Mouse (Mus musculus): ENCODE results near the gene Ctnnbl1.

Gene Ctnnbl1

DNA sequence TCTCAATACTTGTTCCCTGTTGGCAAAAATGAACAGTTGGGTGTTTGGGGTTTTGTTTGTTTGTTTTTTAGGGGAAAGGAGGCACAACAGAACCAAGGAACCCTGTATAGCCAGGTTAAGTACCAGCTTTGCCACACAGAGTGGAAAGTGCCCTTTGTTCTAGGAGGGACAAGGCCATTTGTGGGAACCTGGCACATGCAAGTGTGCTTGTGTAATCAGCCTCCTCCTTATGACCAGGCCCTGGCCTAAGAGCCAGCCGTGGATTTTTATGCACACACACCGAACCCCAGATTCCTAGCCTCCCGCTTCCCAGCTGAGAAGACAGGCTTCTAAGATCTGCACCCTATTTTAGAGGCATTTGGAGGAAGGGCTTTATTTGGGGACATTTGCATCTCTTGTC, 140.2 kb downstream of the Ctnnbl1 start:
- DNase-seq (ENCODE audit: low spot score in 2 of 2), result no peak

DNA sequence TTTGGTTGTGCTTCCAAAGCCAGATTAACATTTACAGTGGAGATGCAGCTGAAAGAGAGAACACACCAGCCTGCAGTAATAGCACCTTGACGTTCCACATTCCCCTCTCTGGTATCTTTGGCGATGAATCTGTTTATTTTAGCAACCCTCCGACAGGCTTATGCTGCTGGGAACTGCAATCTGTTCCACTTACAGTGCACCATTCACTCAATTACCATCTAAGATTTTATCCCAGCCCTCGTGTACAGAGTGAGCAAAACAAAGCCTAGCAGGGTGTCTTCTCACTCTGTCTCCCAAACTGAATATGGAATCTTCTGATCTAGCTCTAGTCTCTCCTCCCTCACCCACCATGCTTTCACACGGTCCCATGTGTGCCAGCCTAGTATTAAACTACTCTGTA, 140.8 kb downstream of the Ctnnbl1 start:
- no peak for DNase-seq (ENCODE audit: low spot score in 2 of 2)

- DNase-seq (ENCODE audit: low spot score in 2 of 2), result no peak
These were observed 144.7 kb downstream of the Ctnnbl1 start for GRCm38 (mm10) chr2:157881939-157882338.

- no peak for DNase-seq (ENCODE audit: low spot score in 2 of 2)
These were observed 150.2 kb downstream of the Ctnnbl1 start for GRCm38 (mm10) chr2:157887275-157888025.

- DNase-seq (ENCODE audit: low spot score in 2 of 2), result no peak
These were observed 154.0 kb downstream of the Ctnnbl1 start for GRCm38 (mm10) chr2:157891166-157891565.

GRCm38 (mm10) chr2:157897131-157897530, 159.9 kb downstream of the Ctnnbl1 start:
- no peak for DNase-seq (ENCODE audit: low spot score in 2 of 2)

GRCm38 (mm10) chr2:157913204-157913636, 176.0 kb downstream of the Ctnnbl1 start:
- peak; percentile 40 to 82 for DNase-seq (ENCODE audit: low spot score in 2 of 2)

DNA sequence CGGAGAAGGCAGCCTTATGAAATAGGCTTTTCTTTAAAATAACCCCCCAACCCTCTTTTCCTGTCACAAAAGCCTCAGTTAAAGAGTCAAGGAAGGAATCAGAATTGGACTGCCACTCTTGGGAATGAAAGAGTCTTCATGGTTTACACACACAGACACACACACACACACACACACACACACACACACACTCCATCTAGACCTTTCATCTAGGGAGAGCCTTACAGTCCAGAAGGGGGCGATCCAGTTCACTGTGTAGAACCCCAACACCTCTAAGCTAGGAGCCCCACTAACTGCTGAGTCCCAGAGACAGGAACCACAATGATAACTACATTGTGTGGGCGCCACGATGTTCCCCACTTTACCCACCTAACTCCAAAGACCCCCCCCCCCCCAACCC, 176.5 kb downstream of the Ctnnbl1 start:
- DNase-seq (ENCODE audit: low spot score in 2 of 2), result no peak

DNA sequence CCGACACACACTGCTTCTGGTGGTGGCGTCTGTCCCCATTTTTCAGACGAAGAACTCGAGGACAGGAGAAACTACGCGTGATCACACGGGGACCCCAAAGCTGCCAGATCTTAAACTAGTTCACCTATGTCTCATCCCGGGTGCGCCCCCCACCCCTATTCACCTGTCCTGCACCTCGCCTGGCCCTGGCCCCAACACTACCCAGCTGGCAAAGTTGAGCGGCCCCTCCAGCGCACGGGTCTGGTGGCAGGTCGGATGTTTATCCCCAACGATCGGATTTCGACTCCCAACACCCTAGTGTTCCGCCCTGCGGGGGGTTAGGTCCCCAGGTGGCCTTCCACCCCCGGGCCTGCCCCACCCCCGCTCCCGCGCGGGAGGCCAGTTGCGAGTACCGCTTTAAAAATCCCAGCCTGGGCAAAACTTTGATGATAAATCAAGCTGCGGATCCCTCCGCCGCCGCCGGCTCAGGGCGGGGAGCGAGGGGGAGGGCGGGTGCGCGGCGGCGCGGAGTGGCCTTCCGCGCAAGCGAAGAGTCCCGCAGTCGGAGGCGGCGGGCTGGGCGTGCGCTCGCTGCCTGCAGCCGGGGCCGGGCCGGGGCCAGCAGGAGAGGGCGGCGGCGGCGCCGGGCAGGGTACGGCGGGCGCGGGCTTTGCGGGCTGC, 177.0 kb downstream of the Ctnnbl1 start, which contains the start of gene Vstm2l:
Gene Vstm2l, plus strand, starts transcription at position 549 of the 660 bp plus-strand sequence.
- no peak for DNase-seq (ENCODE audit: low spot score in 2 of 2)

GRCm38 (mm10) chr2:157914889-157915517, 177.8 kb downstream of the Ctnnbl1 start:
- DNase-seq (ENCODE audit: low spot score in 2 of 2), result no peak

DNA sequence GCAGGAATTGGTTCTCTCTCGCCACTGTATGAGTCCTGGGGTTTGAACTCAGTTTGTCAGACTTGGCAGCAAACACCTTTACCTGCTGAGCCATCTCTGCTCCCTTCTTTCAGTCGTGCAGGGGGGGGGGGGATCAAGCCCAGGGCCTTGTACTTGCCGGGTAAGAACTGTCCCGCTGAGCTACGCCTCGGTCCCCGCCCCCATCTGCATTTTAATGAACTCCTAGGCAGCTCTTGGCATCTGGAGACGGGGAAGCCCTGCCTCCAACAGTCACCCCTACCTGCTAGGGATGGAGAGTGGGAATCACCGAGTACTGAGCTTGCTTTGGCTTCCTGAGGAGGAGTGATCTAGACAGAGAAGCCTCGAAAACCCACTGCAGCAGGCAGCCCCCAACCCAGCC, 181.3 kb downstream of the Ctnnbl1 start:
- DNase-seq (ENCODE audit: low spot score in 2 of 2), result no peak

DNA sequence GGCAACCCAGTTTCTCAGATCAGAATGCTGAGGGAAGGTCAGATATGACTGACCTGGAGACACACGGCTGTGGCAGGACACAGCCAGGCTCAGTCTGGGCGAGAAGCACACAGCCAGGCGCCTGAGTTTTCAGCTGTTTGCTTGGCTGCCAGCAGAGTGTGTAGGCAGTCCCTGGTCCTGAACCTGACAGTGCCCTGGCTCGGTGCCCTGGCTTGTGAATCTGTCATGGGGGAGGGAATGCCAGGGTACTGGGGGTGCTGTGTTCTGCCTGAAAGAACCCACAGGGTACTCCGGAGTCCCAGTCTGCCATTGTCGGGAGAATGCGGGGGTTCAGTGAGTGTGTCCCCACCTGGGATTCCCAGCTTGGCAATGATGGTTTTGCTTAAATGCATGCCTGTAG, 184.3 kb downstream of the Ctnnbl1 start:
- no peak for DNase-seq (ENCODE audit: low spot score in 2 of 2)

- DNase-seq (ENCODE audit: low spot score in 2 of 2), result no peak
These were observed 186.2 kb downstream of the Ctnnbl1 start for GRCm38 (mm10) chr2:157923406-157923805.

- DNase-seq (ENCODE audit: low spot score in 2 of 2), result no peak
These were observed 187.3 kb downstream of the Ctnnbl1 start for GRCm38 (mm10) chr2:157924504-157924903.

- DNase-seq (ENCODE audit: low spot score in 2 of 2), result no peak
These were observed 189.3 kb downstream of the Ctnnbl1 start for GRCm38 (mm10) chr2:157926502-157926901.

GRCm38 (mm10) chr2:157926927-157927326, 189.7 kb downstream of the Ctnnbl1 start:
- DNase-seq (ENCODE audit: low spot score in 2 of 2), result no peak

GRCm38 (mm10) chr2:157927397-157927796, 190.2 kb downstream of the Ctnnbl1 start:
- DNase-seq (ENCODE audit: low spot score in 2 of 2), result no peak

DNA sequence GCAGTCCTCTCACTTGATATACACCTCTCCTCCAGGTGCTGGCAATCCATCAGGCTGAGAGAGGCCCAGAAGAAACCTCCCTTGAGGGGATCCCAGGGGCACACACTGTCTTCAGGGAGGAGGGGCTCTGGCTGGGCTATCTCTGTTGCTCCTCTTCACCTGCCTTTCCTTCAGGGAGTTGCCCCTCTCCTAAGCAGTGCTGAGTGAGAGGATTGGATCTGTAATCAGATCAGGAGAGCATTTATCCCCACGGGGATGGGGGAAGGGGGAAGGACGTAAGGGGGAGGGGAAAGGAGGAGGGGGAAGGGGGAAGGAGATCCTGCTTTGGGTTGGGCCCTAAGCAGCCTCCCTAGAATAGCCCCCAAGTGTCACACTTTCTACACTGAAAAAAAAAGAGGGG, 190.6 kb downstream of the Ctnnbl1 start:
- no peak for DNase-seq (ENCODE audit: low spot score in 2 of 2)

GRCm38 (mm10) chr2:157932655-157933054, 195.5 kb downstream of the Ctnnbl1 start:
- DNase-seq (ENCODE audit: low spot score in 2 of 2), result no peak

DNA sequence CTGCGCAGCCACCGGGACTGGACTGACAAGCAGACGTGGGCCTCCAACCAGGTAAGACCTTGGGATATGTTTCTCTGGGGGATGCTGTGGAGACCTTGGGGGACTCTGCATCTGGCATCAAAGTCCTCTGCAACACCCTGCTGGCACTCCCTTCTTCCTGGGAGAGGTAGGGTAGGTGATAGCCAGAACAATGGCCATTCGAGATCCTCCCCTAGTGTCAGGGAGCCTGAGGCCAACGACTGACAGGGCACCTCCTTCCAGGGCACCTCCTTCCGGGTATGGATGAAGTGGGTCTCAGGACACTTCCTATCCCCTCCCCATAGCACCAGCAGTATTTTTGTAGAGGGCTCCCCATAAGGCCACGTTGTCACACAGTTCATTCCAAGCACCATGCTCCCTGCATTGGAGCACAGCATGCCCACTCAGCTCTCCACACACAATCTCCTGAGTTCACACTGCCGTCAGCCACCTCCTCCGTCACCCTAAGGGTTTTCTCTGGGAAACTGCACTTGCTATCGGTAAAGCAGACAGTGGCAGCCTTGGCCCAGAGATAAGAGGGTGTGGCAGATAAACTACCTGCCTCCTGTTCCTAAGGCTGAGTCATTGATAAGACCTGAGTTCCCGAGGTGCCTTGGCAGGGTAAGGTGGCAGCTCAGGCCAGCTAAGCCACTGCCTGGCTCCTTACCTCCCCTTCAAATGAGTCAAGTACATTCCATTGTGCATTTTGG, 198.4 kb downstream of the Ctnnbl1 start:
- no peak for DNase-seq (ENCODE audit: low spot score in 2 of 2)

GRCm38 (mm10) chr2:157936676-157937075, 199.5 kb downstream of the Ctnnbl1 start:
- no peak for DNase-seq (ENCODE audit: low spot score in 2 of 2)

DNA sequence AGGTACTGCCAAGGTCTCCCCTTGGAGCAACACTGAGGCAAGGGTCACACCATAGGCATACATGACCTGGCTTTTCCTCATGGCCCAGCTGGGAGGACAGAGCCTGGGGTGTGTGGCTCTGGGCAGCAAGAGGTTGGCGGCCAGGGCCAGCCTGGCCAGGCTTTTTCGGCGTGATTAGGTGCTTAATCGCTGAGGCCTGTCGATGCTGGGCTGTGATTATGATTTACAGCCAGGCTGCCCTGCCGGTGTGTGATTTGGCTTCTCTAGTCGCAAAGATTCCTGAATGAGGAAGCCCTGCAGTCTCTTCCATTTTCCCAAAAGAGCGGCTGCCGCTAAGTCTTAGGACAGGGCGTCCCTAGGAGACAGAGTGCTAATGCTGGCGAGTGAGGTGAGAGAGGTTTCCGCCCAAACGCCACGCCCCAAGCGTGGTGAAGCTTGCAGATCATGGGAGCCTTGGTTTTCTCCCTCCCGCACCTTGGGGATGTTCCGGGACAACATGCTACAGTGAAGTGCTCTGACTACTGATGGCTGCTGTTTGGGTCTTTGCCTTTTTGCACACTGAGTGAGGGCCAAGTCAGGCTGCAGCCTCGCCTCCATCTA, 203.5 kb downstream of the Ctnnbl1 start:
- no peak for DNase-seq (ENCODE audit: low spot score in 2 of 2)

Measured in thymus, postnatal 10 days (tissue).